Mouse (Mus musculus): ENCODE measurements around the gene Dpt. TPM values are rescaled to one million over a fixed set of nuclear protein-coding genes. Genes with fewer than 3 reads are reported as not detected.
"Not testable (repeated sequence)": the region's sequence is repeated elsewhere in the genome, so short reads cannot be mapped to it uniquely, and the experiment has no call there.

Dpt gene
- total RNA-seq (2015) (not detected in 2 replicates), total RNA-seq (2017) (not detected in 2 replicates)

GRCm38 (mm10) chr1:164796471-164796870 is at the start of gene Dpt:
TSS of gene Dpt (plus strand) at chr1:164796644.
- no peak for ATAC-seq (replicated peaks; ENCODE audit: poor library complexity)

GRCm38 (mm10) chr1:164753736-164754135 is 42.7 kb upstream of the Dpt start:
- ATAC-seq (replicated peaks; ENCODE audit: poor library complexity): no peak

- ATAC-seq (replicated peaks; ENCODE audit: poor library complexity): no peak
Observed at GRCm38 (mm10) chr1:164755671-164756070, 40.8 kb upstream of the Dpt start.

- 0 out of 2 replicates have a peak, but pooled peaks have one; percentile 20 for ATAC-seq (replicated peaks; ENCODE audit: poor library complexity)
Observed at GRCm38 (mm10) chr1:164756951-164757350, 39.5 kb upstream of the Dpt start.

GRCm38 (mm10) chr1:164758401-164758800 is 38.0 kb upstream of the Dpt start:
- ATAC-seq (replicated peaks; ENCODE audit: poor library complexity): no peak

GRCm38 (mm10) chr1:164762276-164762675 is 34.2 kb upstream of the Dpt start:
- peak; percentile 85 for ATAC-seq (replicated peaks; ENCODE audit: poor library complexity)

- ATAC-seq (replicated peaks; ENCODE audit: poor library complexity): no peak
Observed at GRCm38 (mm10) chr1:164766646-164767045, 29.8 kb upstream of the Dpt start.

- no peak for ATAC-seq (replicated peaks; ENCODE audit: poor library complexity)
Observed at GRCm38 (mm10) chr1:164770611-164771010, 25.8 kb upstream of the Dpt start.

- no peak for ATAC-seq (replicated peaks; ENCODE audit: poor library complexity)
Observed at GRCm38 (mm10) chr1:164780851-164781510, 15.5 kb upstream of the Dpt start.

GRCm38 (mm10) chr1:164786165-164786564 is 10.3 kb upstream of the Dpt start:
- no peak for ATAC-seq (replicated peaks; ENCODE audit: poor library complexity)

GRCm38 (mm10) chr1:164787771-164788170 is 8.7 kb upstream of the Dpt start:
- no peak for ATAC-seq (replicated peaks; ENCODE audit: poor library complexity)

- ATAC-seq (replicated peaks; ENCODE audit: poor library complexity): no peak
Observed at GRCm38 (mm10) chr1:164788292-164788691, 8.2 kb upstream of the Dpt start.

GRCm38 (mm10) chr1:164790296-164790695 is 6.1 kb upstream of the Dpt start:
- ATAC-seq (replicated peaks; ENCODE audit: poor library complexity): not testable (repeated sequence)

GRCm38 (mm10) chr1:164793049-164793448 is 3.4 kb upstream of the Dpt start:
- ATAC-seq (replicated peaks; ENCODE audit: poor library complexity): no peak

- ATAC-seq (replicated peaks; ENCODE audit: poor library complexity): no peak
Observed at GRCm38 (mm10) chr1:164797746-164798285, 1.4 kb downstream of the Dpt start.

- no peak for ATAC-seq (replicated peaks; ENCODE audit: poor library complexity)
Observed at GRCm38 (mm10) chr1:164798471-164798922, 2.1 kb downstream of the Dpt start.

- no peak for ATAC-seq (replicated peaks; ENCODE audit: poor library complexity)
Observed at GRCm38 (mm10) chr1:164799161-164799560, 2.7 kb downstream of the Dpt start.

- no peak for ATAC-seq (replicated peaks; ENCODE audit: poor library complexity)
Observed at GRCm38 (mm10) chr1:164804277-164804676, 7.8 kb downstream of the Dpt start.

- no peak for ATAC-seq (replicated peaks; ENCODE audit: poor library complexity)
Observed at GRCm38 (mm10) chr1:164804751-164805435, 8.4 kb downstream of the Dpt start.

GRCm38 (mm10) chr1:164809371-164809770 is 12.9 kb downstream of the Dpt start:
- ATAC-seq (replicated peaks; ENCODE audit: poor library complexity): no peak

- no peak for ATAC-seq (replicated peaks; ENCODE audit: poor library complexity)
Observed at GRCm38 (mm10) chr1:164811296-164811695, 14.9 kb downstream of the Dpt start.

- ATAC-seq (replicated peaks; ENCODE audit: poor library complexity): peak; percentile 65
Observed at GRCm38 (mm10) chr1:164814243-164814642, 17.8 kb downstream of the Dpt start.

All from megakaryocyte progenitor cell, adult 5-6 weeks (primary cell).